Mouse (Mus musculus) midbrain, embryonic 12.5 days (tissue): ENCODE measurements around the gene Rps6ka5. TPM values are rescaled to one million over a fixed set of nuclear protein-coding genes. Genes with fewer than 3 reads are reported as not detected.
A peak's percentile ranks its signal among the peaks of the same experiment; 100 is the strongest.

ENCODE experiments used
- ATAC-seq: fragments of 200-750 bp; cut with Nextera tagmentation; 2 replicates; pipeline ENCODE4 v1.8.0; 2017; ENCODE audit warnings: low read depth, moderate TSS enrichment, moderate library complexity; ENCODE audit not compliant: low FRiP score
- H3K27ac ChIP-seq: fragments of 300-500 bp; sonication (generic); replicated peaks from 2 replicates; pipeline ENCODE4 v1.5.1; 2016; ENCODE audit warnings: mild to moderate bottlenecking
- H3K27me3 ChIP-seq: fragments of 300-500 bp; sonication (generic); 2 replicates; pipeline ENCODE4 v1.6.1; 2016; ENCODE audit warnings: mild to moderate bottlenecking
- H3K36me3 ChIP-seq: fragments of 300-500 bp; sonication (generic); 2 replicates; pipeline ENCODE4 v1.6.1; 2016
- H3K4me1 ChIP-seq: fragments of 300-500 bp; sonication (generic); 2 replicates; pipeline ENCODE4 v1.6.1; 2016
- H3K4me2 ChIP-seq: fragments of 300-500 bp; sonication (generic); replicated peaks from 2 replicates; pipeline ENCODE4 v1.6.1; 2016; ENCODE audit warnings: mild to moderate bottlenecking, moderate library complexity
- H3K4me3 ChIP-seq: fragments of 300-500 bp; sonication (generic); 2 replicates; pipeline ENCODE4 v1.5.1; 2016; ENCODE audit warnings: mild to moderate bottlenecking
- H3K9ac ChIP-seq: fragments of 300-500 bp; sonication (generic); replicated peaks from 2 replicates; pipeline ENCODE4 v1.6.1; 2016; ENCODE audit warnings: mild to moderate bottlenecking, moderate library complexity
- H3K9me3 ChIP-seq: fragments of 300-500 bp; sonication (generic); 2 replicates; pipeline ENCODE4 v1.6.1; 2016; ENCODE audit warnings: mild to moderate bottlenecking
- WGBS: fragments of 180-500 bp; shearing (Covaris S2); methylation state at CpG from one replicate; pipeline ENCODE4 v1.1.7; 2016; 5-methylcytosine and 5-hydroxymethylcytosine counted together
- polyA plus RNA-seq: library from polyadenylated mRNA; unstranded; fragments of >200 nt; fragmentation: Nextera tagmentation; extraction: Ambion mirVana; gene quantifications from 2 replicates; pipeline ENCODE4 v1.2.1, GENCODE M21; 2016

The Rps6ka5 gene
- polyA plus RNA-seq, 1 experiment from 2014 or later = 6.4 TPM

DNA sequence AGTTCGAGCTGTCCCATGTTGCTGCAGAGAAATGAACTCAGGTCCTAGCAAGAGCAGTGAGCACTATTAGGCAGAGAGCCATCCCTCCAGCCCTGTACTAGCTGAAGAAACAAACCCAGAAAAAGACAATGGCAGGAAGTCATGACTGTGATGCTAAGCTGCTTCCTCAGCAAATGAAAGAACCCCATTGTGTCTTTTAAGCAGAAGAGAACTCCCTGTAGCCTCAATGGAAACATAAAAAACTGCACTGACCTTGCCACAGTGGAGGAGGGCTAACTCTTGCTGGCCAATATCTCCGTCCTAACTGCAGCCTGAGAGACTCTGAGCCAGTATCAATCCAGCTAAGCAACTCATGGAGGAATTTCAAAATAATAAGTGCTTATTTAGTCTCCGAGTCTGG lies 192.8 kb downstream of the Rps6ka5 start:
- H3K9me3 ChIP-seq = no peaks in the 10 kb centered on the region
- ATAC-seq = no peak
- H3K27ac ChIP-seq = no peak overlapping the region
- 38% methylated on average over 3 of the region's 3 CpGs for WGBS
- no peak overlapping the region for H3K4me3 ChIP-seq
- no peaks in the 10 kb centered on the region for H3K36me3 ChIP-seq
- H3K4me1 ChIP-seq = peaks cover 13% of the 10 kb centered on the region
- no peak overlapping the region for H3K9ac ChIP-seq
- no peak overlapping the region for H3K4me2 ChIP-seq
- H3K27me3 ChIP-seq = no peaks in the 10 kb centered on the region

DNA sequence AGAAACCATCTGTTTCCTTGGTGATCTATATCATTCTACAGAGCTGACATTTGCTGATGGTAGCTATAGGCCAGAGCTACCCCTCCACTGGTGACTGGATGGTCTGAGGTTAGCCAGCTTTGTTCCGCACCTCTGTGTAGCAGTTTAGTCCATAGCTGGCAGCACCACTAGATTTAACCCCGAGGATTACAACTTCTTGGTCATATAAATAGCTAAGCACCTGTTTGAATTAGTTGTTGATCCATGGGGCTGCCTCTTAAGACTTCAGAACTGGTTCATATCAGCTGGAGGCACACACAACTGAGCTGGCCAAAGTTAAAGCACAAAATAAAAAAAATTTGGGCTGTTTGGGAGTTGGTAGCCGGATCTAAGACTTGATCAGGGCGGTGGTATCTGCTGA lies 193.6 kb downstream of the Rps6ka5 start:
- H3K4me2 ChIP-seq = no peak overlapping the region
- 87% methylated on average over 4 of the region's 4 CpGs for WGBS
- H3K27ac ChIP-seq = no peak overlapping the region
- peaks cover 18% of the 10 kb centered on the region for H3K4me1 ChIP-seq
- no peaks in the 10 kb centered on the region for H3K9me3 ChIP-seq
- ATAC-seq = no peak
- no peak overlapping the region for H3K4me3 ChIP-seq
- H3K36me3 ChIP-seq = no peaks in the 10 kb centered on the region
- H3K9ac ChIP-seq = no peak overlapping the region
- H3K27me3 ChIP-seq = no peaks in the 10 kb centered on the region

DNA sequence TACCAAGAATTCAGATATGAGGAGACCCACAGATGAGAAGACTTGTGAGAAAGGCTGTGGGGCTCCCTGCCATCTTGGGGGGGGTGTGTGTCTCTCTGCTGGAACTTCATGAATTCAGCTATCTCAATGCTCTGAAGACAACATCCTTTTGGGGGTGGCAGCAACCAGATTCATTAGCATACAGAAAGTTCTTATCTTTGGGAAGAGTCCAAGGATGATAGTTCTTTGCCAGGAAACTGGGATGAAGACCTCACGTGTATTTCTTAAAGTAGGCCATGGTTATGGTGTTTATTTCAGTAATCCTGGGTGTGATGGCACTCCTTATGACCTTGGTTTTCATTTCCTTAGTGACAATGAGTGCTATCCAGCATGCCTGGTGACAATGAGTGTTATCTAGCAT lies 195.0 kb downstream of the Rps6ka5 start:
- Histone ChIP-seq H3K4me3 (no peak overlapping the region), H3K9me3 (no peaks in the 10 kb centered on the region), H3K9ac (no peak overlapping the region), H3K4me2 (no peak overlapping the region), H3K27me3 (no peaks in the 10 kb centered on the region), H3K27ac (no peak overlapping the region), H3K36me3 (no peaks in the 10 kb centered on the region), H3K4me1 (peaks cover 29% of the 10 kb centered on the region)
- WGBS = 86% methylated on average over 1 of the region's 1 CpGs
- ATAC-seq = no peak

DNA sequence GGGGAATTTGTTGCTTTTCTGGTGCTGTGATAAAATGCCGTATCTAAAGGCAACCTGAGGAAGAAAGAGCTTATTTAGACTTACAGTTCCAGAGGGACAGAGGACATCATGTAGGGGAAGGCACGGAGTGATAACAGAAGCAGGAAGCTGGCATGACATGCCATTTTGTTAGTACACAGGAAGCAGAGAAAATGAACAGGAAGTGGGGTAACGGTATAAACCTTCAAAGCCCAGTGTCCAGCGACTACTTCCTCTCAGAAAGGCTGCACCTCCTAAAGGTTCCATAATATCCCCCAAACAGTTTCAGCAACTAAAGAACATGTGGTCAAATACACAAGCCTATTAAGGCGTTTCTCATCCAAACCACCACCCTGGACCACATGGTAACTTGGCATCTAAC lies 195.9 kb downstream of the Rps6ka5 start:
- no peak overlapping the region for H3K4me2 ChIP-seq
- H3K27me3 ChIP-seq = no peaks in the 10 kb centered on the region
- ATAC-seq = no peak
- H3K27ac ChIP-seq = no peak overlapping the region
- H3K9me3 ChIP-seq = no peaks in the 10 kb centered on the region
- no peak overlapping the region for H3K4me3 ChIP-seq
- no peaks in the 10 kb centered on the region for H3K36me3 ChIP-seq
- H3K4me1 ChIP-seq = peaks cover 29% of the 10 kb centered on the region
- no peak overlapping the region for H3K9ac ChIP-seq
- 90% methylated on average over 5 of the region's 5 CpGs for WGBS

DNA sequence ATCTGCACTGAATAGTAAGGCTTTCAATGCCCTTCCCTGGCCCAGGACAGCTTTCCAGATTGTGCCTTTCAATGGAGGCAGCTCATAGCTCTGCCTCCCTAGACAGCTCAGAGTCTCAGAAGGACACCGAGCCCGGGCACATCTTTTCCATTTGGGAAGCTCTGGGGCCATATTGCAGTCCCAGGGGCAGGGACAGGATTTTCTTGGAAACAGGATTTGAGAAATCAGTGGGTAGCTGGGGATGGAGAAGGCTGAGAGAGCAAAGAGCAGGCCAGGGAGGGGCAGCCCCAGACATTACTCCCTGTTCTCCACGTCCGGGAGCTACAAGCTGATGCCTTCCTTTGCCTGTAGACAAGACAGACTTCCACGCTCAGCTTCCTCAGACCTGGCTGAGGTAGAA lies 197.1 kb downstream of the Rps6ka5 start:
- Histone ChIP-seq H3K36me3 (no peaks in the 10 kb centered on the region), H3K9ac (no peak overlapping the region), H3K9me3 (no peaks in the 10 kb centered on the region), H3K4me3 (no peak overlapping the region), H3K4me1 (peaks cover 27% of the 10 kb centered on the region), H3K27me3 (no peaks in the 10 kb centered on the region), H3K4me2 (no peak overlapping the region), H3K27ac (no peak overlapping the region)
- 72% methylated on average over 5 of the region's 5 CpGs for WGBS
- no peak for ATAC-seq

DNA sequence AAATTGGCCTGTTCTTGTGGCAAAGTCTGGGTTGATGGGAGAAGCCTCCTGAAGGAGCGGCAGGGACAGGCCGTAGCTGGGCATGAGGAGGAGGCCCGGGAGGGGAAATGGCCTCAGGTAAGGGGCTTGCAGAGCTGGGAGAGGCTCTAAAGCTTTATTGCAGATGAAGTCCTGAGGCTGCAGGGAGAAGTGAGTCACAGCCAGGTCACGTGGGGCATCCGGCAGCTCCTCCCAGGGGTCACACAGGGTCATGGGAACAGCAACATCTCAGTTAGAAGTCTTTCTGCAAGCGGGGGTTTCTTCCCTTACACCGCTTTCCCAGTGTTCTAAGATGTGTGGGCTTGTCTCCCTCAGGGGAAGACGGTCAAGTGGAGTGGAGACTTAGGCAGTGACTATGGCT lies 197.6 kb downstream of the Rps6ka5 start:
- Histone ChIP-seq H3K4me3 (no peak overlapping the region), H3K27ac (no peak overlapping the region), H3K27me3 (no peaks in the 10 kb centered on the region), H3K4me1 (peaks cover 23% of the 10 kb centered on the region), H3K36me3 (no peaks in the 10 kb centered on the region), H3K4me2 (no peak overlapping the region), H3K9me3 (no peaks in the 10 kb centered on the region), H3K9ac (no peak overlapping the region)
- WGBS = 27% methylated on average over 8 of the region's 8 CpGs
- no peak for ATAC-seq

DNA sequence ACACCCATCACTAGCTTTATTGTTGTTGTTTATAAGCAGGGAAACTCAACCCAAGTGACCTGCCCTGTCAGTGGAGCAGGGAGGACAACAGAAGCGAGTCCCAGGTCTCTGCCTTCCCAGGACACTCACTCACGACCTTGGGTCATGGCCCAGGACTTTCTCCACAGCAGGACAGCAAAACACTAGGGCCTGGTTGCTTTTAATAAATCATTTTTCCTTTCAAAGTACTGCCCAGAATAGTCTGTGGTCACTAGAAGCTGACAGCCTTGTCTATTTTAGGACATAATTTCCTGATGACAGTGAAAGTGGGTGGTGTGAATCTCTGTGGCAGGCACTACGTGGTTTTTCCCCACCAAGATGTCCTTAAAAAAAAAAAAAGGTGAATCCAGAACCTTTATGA lies 198.5 kb downstream of the Rps6ka5 start:
- ATAC-seq = peak; percentile 35; the same call in 1 of the 2 replicates
- no peak overlapping the region for H3K4me3 ChIP-seq
- 64% methylated on average over 3 of the region's 3 CpGs for WGBS
- H3K27me3 ChIP-seq = no peaks in the 10 kb centered on the region
- no peaks in the 10 kb centered on the region for H3K9me3 ChIP-seq
- peak overlapping the region; percentile 46 for H3K4me2 ChIP-seq
- H3K27ac ChIP-seq = no peak overlapping the region
- H3K36me3 ChIP-seq = no peaks in the 10 kb centered on the region
- peaks cover 20% of the 10 kb centered on the region for H3K4me1 ChIP-seq
- H3K9ac ChIP-seq = no peak overlapping the region

DNA sequence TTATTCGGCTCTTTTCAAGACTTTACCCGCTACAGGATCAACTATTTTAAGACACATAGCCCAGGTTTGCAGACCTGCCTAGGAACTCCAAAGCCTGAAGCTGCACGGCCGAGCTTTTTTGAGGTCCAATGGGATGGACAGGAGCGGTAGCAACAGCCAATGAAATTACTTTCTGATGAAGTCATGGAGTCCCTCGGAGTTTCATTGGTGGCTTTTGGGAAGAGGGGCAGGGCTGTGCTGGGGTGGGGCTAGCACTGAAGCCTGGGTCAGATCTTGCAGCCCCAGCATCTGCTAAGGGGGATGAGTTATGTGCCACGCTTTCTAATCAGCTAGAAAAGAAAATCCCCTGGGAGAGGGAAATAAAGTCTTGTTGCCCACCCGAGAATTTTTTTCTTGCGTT lies 199.0 kb downstream of the Rps6ka5 start:
- Histone ChIP-seq H3K4me3 (peak overlapping the region; percentile 18; the same call in 1 of the 2 replicates), H3K27ac (no peak overlapping the region), H3K4me1 (peaks cover 20% of the 10 kb centered on the region), H3K36me3 (no peaks in the 10 kb centered on the region), H3K9me3 (no peaks in the 10 kb centered on the region), H3K9ac (no peak overlapping the region), H3K4me2 (peak overlapping the region; percentile 46), H3K27me3 (no peaks in the 10 kb centered on the region; the same call in 1 of the 2 replicates)
- 5% methylated on average over 9 of the region's 9 CpGs for WGBS
- ATAC-seq = peak; percentile 99

DNA sequence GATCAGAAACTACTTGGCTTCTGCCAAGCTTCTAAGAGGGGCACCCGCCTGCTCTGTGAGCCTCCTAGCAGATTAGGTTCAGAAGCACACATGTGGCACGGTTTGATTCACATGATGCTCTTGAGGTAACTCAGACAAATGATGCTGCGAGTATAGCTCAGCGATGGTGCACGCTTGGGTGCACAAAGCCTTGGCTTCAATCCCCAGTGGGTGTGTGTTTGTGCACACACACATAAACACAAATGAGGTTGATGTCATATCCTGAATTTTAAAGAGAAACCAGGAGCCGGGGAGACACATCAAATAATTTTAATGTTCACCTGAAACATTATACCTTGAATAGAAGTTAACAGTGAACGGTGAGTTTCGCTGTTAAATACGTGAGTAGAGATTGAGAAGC lies 199.5 kb downstream of the Rps6ka5 start:
- Histone ChIP-seq H3K9ac (no peak overlapping the region), H3K9me3 (no peaks in the 10 kb centered on the region), H3K4me1 (peaks cover 20% of the 10 kb centered on the region), H3K27me3 (no peaks in the 10 kb centered on the region; the same call in 1 of the 2 replicates), H3K27ac (no peak overlapping the region), H3K4me2 (peak overlapping the region; percentile 46), H3K36me3 (no peaks in the 10 kb centered on the region), H3K4me3 (peak overlapping the region; percentile 18; the same call in 1 of the 2 replicates)
- WGBS = 69% methylated on average over 9 of the region's 9 CpGs
- no peak for ATAC-seq

DNA sequence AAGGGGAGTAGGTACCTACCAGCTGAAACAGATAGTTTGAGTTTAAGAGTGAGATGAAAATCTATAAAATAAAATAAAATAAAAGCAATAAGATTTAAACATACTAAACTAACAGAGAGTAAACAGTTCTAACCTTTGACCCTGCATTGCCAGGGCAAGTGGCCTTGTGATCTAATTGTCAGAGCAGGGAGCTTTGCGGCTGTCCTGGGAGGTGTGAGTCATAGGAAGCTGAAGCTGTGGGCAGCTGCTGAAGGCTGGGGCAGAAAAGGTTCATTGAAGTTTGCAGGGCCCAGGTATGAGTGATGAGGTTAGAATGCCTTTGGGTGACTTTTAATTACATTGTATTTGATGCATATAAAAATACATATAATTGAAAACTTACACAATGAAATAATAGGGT lies 200.8 kb downstream of the Rps6ka5 start:
- H3K36me3 ChIP-seq = no peaks in the 10 kb centered on the region
- no peak for ATAC-seq

DNA sequence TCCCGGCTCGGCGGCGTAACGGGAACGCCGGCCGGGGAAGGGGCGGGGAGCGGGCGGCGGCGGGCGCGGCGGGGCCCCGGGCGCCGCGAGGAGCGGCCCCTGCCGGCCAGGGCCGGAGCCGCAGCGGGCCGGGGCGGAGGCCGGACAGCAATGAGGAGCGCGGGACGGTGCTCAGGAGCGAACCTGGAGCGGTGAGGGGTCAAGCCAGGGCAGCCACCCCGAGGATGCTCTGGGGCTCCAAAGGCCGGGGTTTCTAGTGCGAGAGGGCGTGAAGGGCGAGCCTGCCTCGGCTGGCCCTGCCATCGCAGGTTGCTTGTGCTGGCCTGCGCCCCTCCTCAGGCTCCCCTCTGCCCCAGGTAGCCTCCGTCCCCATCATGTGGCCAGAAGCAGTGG lies 206.0 kb downstream of the Rps6ka5 start, which contains the start of gene Ttc7b:
TSS of gene Ttc7b (minus strand) at position 33 of the 393 bp plus-strand sequence.
- Histone ChIP-seq H3K9ac (peak within 1 kb of the TSS; percentile 96), H3K36me3 (no peaks in the 10 kb centered on the region), H3K4me3 (peak within 1 kb of the TSS; percentile 87), H3K27me3 (no peaks in the 10 kb centered on the region; the same call in 1 of the 2 replicates), H3K27ac (peak within 1 kb of the TSS; percentile 85), H3K4me2 (peak within 1 kb of the TSS; percentile 81), H3K4me1 (peaks cover 19% of the 10 kb centered on the region), H3K9me3 (no peaks in the 10 kb centered on the region)
- WGBS = 3% methylated on average over 23 of the region's 42 CpGs
- peak; percentile 84 for ATAC-seq

More for the DNA sequence above, 200.8 kb downstream of the Rps6ka5 start:
- H3K9me3 ChIP-seq = no peaks in the 10 kb centered on the region
- H3K4me3 ChIP-seq = no peak overlapping the region
- peaks cover 20% of the 10 kb centered on the region for H3K4me1 ChIP-seq
- WGBS = 67% methylated on average over 1 of the region's 1 CpGs
- no peak overlapping the region for H3K9ac ChIP-seq
- no peak overlapping the region for H3K4me2 ChIP-seq
- no peaks in the 10 kb centered on the region; the same call in 1 of the 2 replicates for H3K27me3 ChIP-seq
- H3K27ac ChIP-seq = no peak overlapping the region

DNA sequence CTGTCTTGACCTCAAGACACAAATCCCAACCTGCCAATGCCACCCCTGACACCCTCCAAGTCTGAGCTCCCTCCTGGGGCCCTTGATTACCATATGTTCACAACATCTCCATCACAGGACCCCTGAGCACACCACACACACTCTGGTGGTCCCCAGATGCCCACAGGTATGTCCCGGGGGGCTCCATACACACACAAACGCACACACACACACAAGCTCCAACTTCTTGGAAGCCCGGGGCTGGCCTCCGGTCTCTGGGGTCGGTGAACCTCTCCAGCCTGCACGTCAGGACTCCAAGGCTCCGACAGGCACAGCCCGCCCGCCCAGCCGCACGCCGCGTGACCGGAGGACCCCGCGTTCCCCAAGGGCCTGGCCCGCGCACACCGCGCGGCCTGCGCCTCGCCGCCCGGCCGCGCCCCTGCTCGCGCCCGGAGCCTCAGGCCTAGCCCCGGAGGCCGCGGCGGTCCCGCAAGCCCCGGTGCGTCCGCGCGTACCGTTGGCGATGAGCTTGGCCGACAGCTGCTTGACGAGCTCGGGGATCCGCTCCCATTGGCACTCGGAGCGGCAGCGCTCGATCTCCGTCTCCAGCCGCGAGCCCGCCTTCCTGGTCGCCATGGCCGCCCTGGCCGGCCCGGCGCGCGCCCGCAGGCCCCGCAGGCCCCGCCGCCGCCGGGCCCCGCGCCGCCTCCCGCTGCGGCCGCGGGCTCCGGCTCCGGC lies 206.5 kb downstream of the Rps6ka5 start:
- Histone ChIP-seq H3K9me3 (no peaks in the 10 kb centered on the region), H3K36me3 (no peaks in the 10 kb centered on the region), H3K9ac (peak overlapping the region; percentile 96), H3K4me1 (peaks cover 19% of the 10 kb centered on the region), H3K4me2 (peak overlapping the region; percentile 81), H3K27ac (peak overlapping the region; percentile 85), H3K27me3 (no peaks in the 10 kb centered on the region; the same call in 1 of the 2 replicates), H3K4me3 (peak overlapping the region; percentile 87)
- WGBS = under 1% methylated on average over 74 of the region's 76 CpGs
- ATAC-seq = peak; percentile 83
